Mouse (Mus musculus) limb, embryonic 12.5 days (tissue): ENCODE measurements around the gene Fam241b. TPM values are rescaled to one million over a fixed set of nuclear protein-coding genes. Genes with fewer than 3 reads are reported as not detected.
"Not testable (repeated sequence)": the region's sequence is repeated elsewhere in the genome, so short reads cannot be mapped to it uniquely, and the experiment has no call there.

Experiments
- ATAC-seq: fragments of 200-750 bp; cut with Nextera tagmentation; 2 replicates; pipeline ENCODE4 v1.8.0; 2017; ENCODE audit warnings: low read depth, moderate TSS enrichment; ENCODE audit not compliant: insufficient number of reproducible peaks, insufficient read depth, low FRiP score, low TSS enrichment
- H3K27ac ChIP-seq: fragments of 300-500 bp; sonication (generic); 2 replicates; pipeline ENCODE4 v1.5.1; 2016; ENCODE audit warnings: mild to moderate bottlenecking, moderate library complexity
- H3K27me3 ChIP-seq: fragments of 300-500 bp; sonication (generic); 2 replicates; pipeline ENCODE4 v1.6.1; 2016; ENCODE audit warnings: mild to moderate bottlenecking, moderate library complexity
- H3K36me3 ChIP-seq: fragments of 300-500 bp; sonication (generic); 2 replicates; pipeline ENCODE4 v1.6.1; 2016; ENCODE audit warnings: mild to moderate bottlenecking, moderate library complexity
- H3K4me1 ChIP-seq: fragments of 300-500 bp; sonication (generic); replicated peaks from 2 replicates; pipeline ENCODE4 v1.6.1; 2016
- H3K4me2 ChIP-seq: fragments of 300-500 bp; sonication (generic); 2 replicates; pipeline ENCODE4 v1.6.1; 2016; ENCODE audit warnings: mild to moderate bottlenecking, moderate library complexity
- H3K4me3 ChIP-seq: fragments of 300-500 bp; sonication (generic); replicated peaks from 2 replicates; pipeline ENCODE4 v1.5.1; 2016; ENCODE audit warnings: mild to moderate bottlenecking
- H3K9ac ChIP-seq: fragments of 300-500 bp; sonication (generic); replicated peaks from 2 replicates; pipeline ENCODE4 v1.6.1; 2016; ENCODE audit warnings: mild to moderate bottlenecking, moderate library complexity
- H3K9me3 ChIP-seq: fragments of 300-500 bp; sonication (generic); 2 replicates; pipeline ENCODE4 v1.6.1; 2016; ENCODE audit warnings: mild to moderate bottlenecking, moderate library complexity
- WGBS: fragments of 180-500 bp; shearing (Covaris S2); methylation state at CpG from one replicate; pipeline ENCODE4 v1.1.7; 2016; 5-methylcytosine and 5-hydroxymethylcytosine counted together
- polyA plus RNA-seq: library from polyadenylated mRNA; unstranded; fragments of >200 nt; fragmentation: Nextera tagmentation; extraction: Ambion mirVana; gene quantifications from 2 replicates; pipeline ENCODE4 v1.2.1, GENCODE M21; 2016

The Fam241b gene
- polyA plus RNA-seq, 1 experiment from 2014 or later, result 18.7 TPM

GRCm38 (mm10) chr10:62099749-62100403, 43.8 kb downstream of the Fam241b start:
- WGBS, result 36% methylated on average over 10 of the region's 10 CpGs
- Histone ChIP-seq H3K27me3 (peaks cover 17% of the 10 kb centered on the region), H3K36me3 (no peaks in the 10 kb centered on the region), H3K4me1 (peaks cover 25% of the 10 kb centered on the region), H3K9ac (no peak overlapping the region), H3K9me3 (no peaks in the 10 kb centered on the region), H3K4me2 (peak overlapping the region; percentile 17; the same call in 1 of the 2 replicates), H3K4me3 (no peak overlapping the region), H3K27ac (peak overlapping the region; percentile 59; the same call in 1 of the 2 replicates)
- ATAC-seq, result peak; percentile 43; the same call in 1 of the 2 replicates

- 0 out of 2 replicates have a peak, but pooled peaks cover 3% of the 10 kb centered on the region for H3K4me1 ChIP-seq
- no peak overlapping the region for H3K27ac ChIP-seq
- no peaks in the 10 kb centered on the region for H3K9me3 ChIP-seq
- H3K36me3 ChIP-seq, result no peaks in the 10 kb centered on the region
- H3K9ac ChIP-seq, result no peak overlapping the region
- ATAC-seq, result no peak
- H3K4me2 ChIP-seq, result no peak overlapping the region
- WGBS, result 90% methylated on average over 6 of the region's 6 CpGs
- H3K27me3 ChIP-seq, result no peaks in the 10 kb centered on the region
- H3K4me3 ChIP-seq, result no peak overlapping the region
Measured at GRCm38 (mm10) chr10:62094401-62094800, 49.3 kb downstream of the Fam241b start.

- Histone ChIP-seq H3K9me3 (no peaks in the 10 kb centered on the region), H3K27ac (no peak overlapping the region), H3K4me2 (no peak overlapping the region), H3K36me3 (no peaks in the 10 kb centered on the region), H3K4me3 (no peak overlapping the region), H3K4me1 (no peaks in the 10 kb centered on the region), H3K9ac (no peak overlapping the region), H3K27me3 (no peaks in the 10 kb centered on the region)
- no peak for ATAC-seq
- 80% methylated on average over 7 of the region's 7 CpGs for WGBS
Measured at GRCm38 (mm10) chr10:62093903-62094302, 49.8 kb downstream of the Fam241b start.

GRCm38 (mm10) chr10:62089486-62089885, 54.2 kb downstream of the Fam241b start:
- Histone ChIP-seq H3K4me3 (no peak overlapping the region), H3K9me3 (no peaks in the 10 kb centered on the region), H3K9ac (no peak overlapping the region), H3K36me3 (no peaks in the 10 kb centered on the region), H3K27me3 (no peaks in the 10 kb centered on the region), H3K4me2 (no peak overlapping the region), H3K4me1 (no peaks in the 10 kb centered on the region), H3K27ac (no peak overlapping the region)
- ATAC-seq, result no peak

GRCm38 (mm10) chr10:62089071-62089470, 54.6 kb downstream of the Fam241b start:
- Histone ChIP-seq H3K9me3 (no peaks in the 10 kb centered on the region), H3K4me2 (no peak overlapping the region), H3K36me3 (no peaks in the 10 kb centered on the region), H3K9ac (no peak overlapping the region), H3K4me3 (no peak overlapping the region), H3K27me3 (no peaks in the 10 kb centered on the region), H3K27ac (no peak overlapping the region), H3K4me1 (no peaks in the 10 kb centered on the region)
- WGBS, result 61% methylated on average over 7 of the region's 7 CpGs
- ATAC-seq, result no peak

GRCm38 (mm10) chr10:62088411-62088810, 55.3 kb downstream of the Fam241b start:
- Histone ChIP-seq H3K4me2 (no peak overlapping the region), H3K4me3 (no peak overlapping the region), H3K9me3 (no peaks in the 10 kb centered on the region), H3K27me3 (no peaks in the 10 kb centered on the region), H3K36me3 (no peaks in the 10 kb centered on the region), H3K9ac (no peak overlapping the region), H3K4me1 (no peaks in the 10 kb centered on the region), H3K27ac (no peak overlapping the region)
- 84% methylated on average over 5 of the region's 5 CpGs for WGBS
- ATAC-seq, result no peak

GRCm38 (mm10) chr10:62086826-62087225, 56.9 kb downstream of the Fam241b start:
- Histone ChIP-seq H3K27ac (no peak overlapping the region), H3K36me3 (no peaks in the 10 kb centered on the region), H3K4me1 (no peaks in the 10 kb centered on the region), H3K4me2 (no peak overlapping the region), H3K9ac (no peak overlapping the region), H3K9me3 (no peaks in the 10 kb centered on the region), H3K4me3 (no peak overlapping the region), H3K27me3 (no peaks in the 10 kb centered on the region)
- no peak for ATAC-seq
- WGBS, result 89% methylated on average over 5 of the region's 5 CpGs

GRCm38 (mm10) chr10:62086044-62086443, 57.7 kb downstream of the Fam241b start:
- no peak overlapping the region for H3K4me2 ChIP-seq
- no peak overlapping the region for H3K27ac ChIP-seq
- H3K27me3 ChIP-seq, result no peaks in the 10 kb centered on the region
- H3K4me1 ChIP-seq, result no peaks in the 10 kb centered on the region
- no peak overlapping the region for H3K9ac ChIP-seq
- WGBS, result 57% methylated on average over 2 of the region's 2 CpGs
- ATAC-seq, result no peak
- no peak overlapping the region for H3K4me3 ChIP-seq
- no peaks in the 10 kb centered on the region for H3K36me3 ChIP-seq
- H3K9me3 ChIP-seq, result no peaks in the 10 kb centered on the region

- WGBS, result 59% methylated on average over 11 of the region's 11 CpGs
- Histone ChIP-seq H3K9ac (no peak overlapping the region), H3K4me1 (no peaks in the 10 kb centered on the region), H3K9me3 (0 out of 2 replicates have a peak, but pooled peaks cover 16% of the 10 kb centered on the region), H3K4me2 (no peak overlapping the region), H3K27ac (no peak overlapping the region), H3K27me3 (no peaks in the 10 kb centered on the region), H3K4me3 (no peak overlapping the region), H3K36me3 (no peaks in the 10 kb centered on the region)
- no peak for ATAC-seq
Measured at GRCm38 (mm10) chr10:62076248-62077134, 67.2 kb downstream of the Fam241b start.

GRCm38 (mm10) chr10:62071346-62071745, 72.4 kb downstream of the Fam241b start:
- not testable (repeated sequence) for H3K9ac ChIP-seq, H3K36me3 ChIP-seq, H3K9me3 ChIP-seq, H3K4me3 ChIP-seq, H3K27me3 ChIP-seq, ATAC-seq, H3K27ac ChIP-seq, H3K4me2 ChIP-seq
- WGBS, result 84% methylated on average over 14 of the region's 14 CpGs
- peaks cover 13% of the 10 kb centered on the region for H3K4me1 ChIP-seq

- H3K4me1 ChIP-seq, result peaks cover 13% of the 10 kb centered on the region
- no peaks in the 10 kb centered on the region for H3K36me3 ChIP-seq
- no peak overlapping the region for H3K9ac ChIP-seq
- H3K4me3 ChIP-seq, result no peak overlapping the region
- no peaks in the 10 kb centered on the region for H3K27me3 ChIP-seq
- H3K27ac ChIP-seq, result no peak overlapping the region
- no peak overlapping the region for H3K4me2 ChIP-seq
- ATAC-seq, result no peak
- 90% methylated on average over 8 of the region's 8 CpGs for WGBS
- no peaks in the 10 kb centered on the region for H3K9me3 ChIP-seq
Measured at GRCm38 (mm10) chr10:62070636-62071035, 73.1 kb downstream of the Fam241b start.
